Mouse (Mus musculus): ENCODE data around the gene Eif3d. TPM values are rescaled to one million over a fixed set of nuclear protein-coding genes. Genes with fewer than 3 reads are reported as not detected.

Gene Eif3d
- total and polyA plus RNA-seq, 3 experiments: 521 to 738 (median 619) TPM

DNA sequence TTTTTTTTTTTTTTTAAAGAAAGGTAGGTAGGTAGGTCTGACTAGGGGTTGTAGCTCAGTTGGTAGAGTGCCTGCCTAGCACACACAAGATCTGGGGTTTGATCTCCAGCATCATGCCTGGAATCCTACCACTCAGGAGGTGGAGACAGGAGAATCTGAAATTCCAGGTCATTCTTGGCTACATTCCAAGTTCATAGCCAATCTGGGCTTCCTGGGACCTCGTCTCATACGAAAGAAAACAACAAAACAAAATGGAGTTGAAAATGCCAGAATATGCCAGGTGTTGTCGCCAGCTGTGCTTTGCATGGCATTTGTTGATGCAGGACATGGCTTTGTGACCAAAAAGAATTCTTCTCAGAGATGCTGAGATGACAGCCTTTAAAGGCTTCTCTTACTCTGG, 37.4 kb downstream of the Eif3d start:
- Histone ChIP-seq H3K79me2 (ENCODE audit: control insufficient read depth, insufficient read depth, low read length, poor library complexity) (peaks cover 12% of the 10 kb centered on the region), H3K36me3 (ENCODE audit: control insufficient read depth in 1 of 2, insufficient read depth in 2 of 2, low read length in 2 of 2) (peaks cover 0 to 16% of the 10 kb centered on the region in 2 experiments; a peak in 2 of 4 replicates), H3K4me3 (ENCODE audit: control insufficient read depth in 1 of 2, insufficient read depth in 1 of 2, low read depth in 2 of 2, low read length in 2 of 2) (no peak overlapping the region), H3K27ac (ENCODE audit: control insufficient read depth, low read depth, low read length) (no peak overlapping the region), H3K27me3 (ENCODE audit: control insufficient read depth in 1 of 2, insufficient read depth in 2 of 2, low read length in 2 of 2) (no peaks in the 10 kb centered on the region), H3K9me3 (replicated peaks; ENCODE audit: insufficient read depth, low read length) (no peaks in the 10 kb centered on the region), H3K4me1 (ENCODE audit: control insufficient read depth in 1 of 2, insufficient read depth in 2 of 2, low read length in 2 of 2) (peaks cover 2 to 28% of the 10 kb centered on the region in 2 experiments), H3K9ac (ENCODE audit: control insufficient read depth, low read depth, low read length, poor library complexity, severe bottlenecking) (no peak overlapping the region)
- DNase-seq (ENCODE audit: low read depth, low spot score): no peak
- TF ChIP-seq ZKSCAN1 (IDR thresholded peaks at IDR 0.05; ENCODE audit: low read depth, low read length) (no peak), NRF1 (IDR thresholded peaks at IDR 0.05; ENCODE audit: insufficient read depth, low read depth, low read length, poor library complexity, severe bottlenecking) (no peak), JUND (IDR thresholded peaks at IDR 0.05; ENCODE audit: low read depth, low read length) (no peak), TCF12 (IDR thresholded peaks at IDR 0.05; ENCODE audit: low read depth, low read length) (no peak), RCOR1 (IDR thresholded peaks at IDR 0.05; ENCODE audit: low read depth, low read length) (no peak)

- H3K27me3 ChIP-seq (ENCODE audit: control insufficient read depth in 1 of 2, insufficient read depth in 2 of 2, low read length in 2 of 2): no peaks in the 10 kb centered on the region
- H3K9me3 ChIP-seq (replicated peaks; ENCODE audit: insufficient read depth, low read length): no peaks in the 10 kb centered on the region
- peaks cover 27% of the 10 kb centered on the region for H3K79me2 ChIP-seq (ENCODE audit: control insufficient read depth, insufficient read depth, low read length, poor library complexity)
- H3K4me3 ChIP-seq (ENCODE audit: control insufficient read depth in 1 of 2, insufficient read depth in 1 of 2, low read depth in 2 of 2, low read length in 2 of 2): peak overlapping the region; percentile 20 to 50
- H3K27ac ChIP-seq (ENCODE audit: control insufficient read depth, low read depth, low read length): peak overlapping the region; percentile 91
- peak; percentile 75 for DNase-seq (ENCODE audit: low read depth, low spot score)
- H3K36me3 ChIP-seq (ENCODE audit: control insufficient read depth in 1 of 2, insufficient read depth in 2 of 2, low read length in 2 of 2): peaks cover 3 to 28% of the 10 kb centered on the region in 2 experiments; a peak in 3 of 4 replicates
- peak overlapping the region; percentile 82 for H3K9ac ChIP-seq (ENCODE audit: control insufficient read depth, low read depth, low read length, poor library complexity, severe bottlenecking)
- peaks cover 2 to 37% of the 10 kb centered on the region in 2 experiments for H3K4me1 ChIP-seq (ENCODE audit: control insufficient read depth in 1 of 2, insufficient read depth in 2 of 2, low read length in 2 of 2)
- TF ChIP-seq USF1 (IDR thresholded peaks at IDR 0.05; ENCODE audit: low read depth, low read length) (no peak), TAL1 (IDR thresholded peaks at IDR 0.05; ENCODE audit: low read length) (peak; percentile 82), EP300 (IDR thresholded peaks at IDR 0.05; ENCODE audit: low read depth in 1 of 2, low read length in 2 of 2) (peak in 1 of 2 experiments; percentile 23; a peak in 1 of 4 replicates), BHLHE40 (IDR thresholded peaks at IDR 0.05; ENCODE audit: borderline replicate concordance, low read depth, low read length) (no peak), HCFC1 (IDR thresholded peaks at IDR 0.05; ENCODE audit: low read depth, low read length) (no peak), TBP (IDR thresholded peaks at IDR 0.05; ENCODE audit: low read depth, low read length) (no peak), SMC3 (IDR thresholded peaks at IDR 0.05; ENCODE audit: low read depth, low read length) (no peak), MAFK (IDR thresholded peaks at IDR 0.05; ENCODE audit: borderline replicate concordance, low read depth, low read length) (no peak), ETS1 (IDR thresholded peaks at IDR 0.05; ENCODE audit: low read depth, low read length) (peak; percentile 92), USF2 (IDR thresholded peaks at IDR 0.05; ENCODE audit: borderline replicate concordance in 1 of 2, insufficient read depth in 1 of 2, low read depth in 1 of 2, low read length in 2 of 2) (no peak), MYC (IDR thresholded peaks at IDR 0.05; ENCODE audit: low read depth, low read length) (no peak), GATA1 (IDR thresholded peaks at IDR 0.05; ENCODE audit: low read depth, low read length) (peak; percentile 70; the same call in 1 of the 2 replicates), CHD1 (IDR thresholded peaks at IDR 0.05; ENCODE audit: low read depth, low read length) (no peak), RCOR1 (IDR thresholded peaks at IDR 0.05; ENCODE audit: low read depth, low read length) (no peak), MXI1 (IDR thresholded peaks at IDR 0.05; ENCODE audit: low read depth, low read length) (no peak), ZC3H11A (IDR thresholded peaks at IDR 0.05; ENCODE audit: low read depth, low read length) (no peak), CTCF (IDR thresholded peaks at IDR 0.05 in 2 of 3, conservative IDR thresholded peaks at IDR 0.05 in 1 of 3; ENCODE audit: control insufficient read depth in 1 of 3, insufficient read depth in 1 of 3, low read depth in 2 of 3, low read length in 3 of 3, poor library complexity in 1 of 3, severe bottlenecking in 1 of 3) (no peak), ZNF384 (IDR thresholded peaks at IDR 0.05; ENCODE audit: low read depth, low read length) (no peak), NELFE (IDR thresholded peaks at IDR 0.05; ENCODE audit: low read depth, low read length) (no peak), MAX (IDR thresholded peaks at IDR 0.05; ENCODE audit: low read length) (no peak), UBTF (IDR thresholded peaks at IDR 0.05; ENCODE audit: borderline replicate concordance, insufficient read depth, low read depth, low read length) (no peak), KAT2A (conservative IDR thresholded peaks at IDR 0.05; ENCODE audit: low read depth, low read length) (no peak), MAZ (IDR thresholded peaks at IDR 0.05; ENCODE audit: low read depth, low read length) (peak; percentile 28; the same call in 1 of the 2 replicates), MEF2A (IDR thresholded peaks at IDR 0.05; ENCODE audit: extremely low read depth, insufficient replicate concordance, low read depth, low read length, poor library complexity, severe bottlenecking) (no peak), GABPA (IDR thresholded peaks at IDR 0.05; ENCODE audit: low read depth, low read length) (no peak), TCF12 (IDR thresholded peaks at IDR 0.05; ENCODE audit: low read depth, low read length) (peak; percentile 73), E2F4 (IDR thresholded peaks at IDR 0.05; ENCODE audit: borderline replicate concordance, low read depth, low read length) (no peak), SIN3A (IDR thresholded peaks at IDR 0.05; ENCODE audit: low read length) (no peak; the same call in 1 of the 2 replicates), NRF1 (IDR thresholded peaks at IDR 0.05; ENCODE audit: insufficient read depth, low read depth, low read length, poor library complexity, severe bottlenecking) (no peak)
Measured at GRCm38 (mm10) chr15:77931689-77932016, 39.0 kb downstream of the Eif3d start.

Data from MEL (cell line).